Mouse (Mus musculus) embryonic facial prominence, embryonic 11.5 days (tissue): ENCODE measurements around the gene Spns1. TPM values are rescaled to one million over a fixed set of nuclear protein-coding genes. Genes with fewer than 3 reads are reported as not detected.

Source experiments
- ATAC-seq: fragments of 200-750 bp; cut with Nextera tagmentation; replicated peaks from 2 replicates; pipeline ENCODE4 v1.8.0; 2017; ENCODE audit warnings: low read depth; ENCODE audit not compliant: insufficient number of reproducible peaks, low FRiP score, low TSS enrichment
- DNase-seq: peaks from one replicate; pipeline ENCODE4 v3.0.0-alpha.2; 2015; ENCODE audit warnings: low spot score
- H3K27ac ChIP-seq: fragments of 300-500 bp; sonication (generic); replicated peaks from 2 replicates; pipeline ENCODE4 v1.5.1; 2014; ENCODE audit warnings: mild to moderate bottlenecking, low read depth, low read length, control low read depth
- H3K27me3 ChIP-seq: fragments of 300-500 bp; sonication (generic); 2 replicates; pipeline ENCODE4 v1.6.1; 2014; ENCODE audit warnings: mild to moderate bottlenecking, low read length, moderate library complexity, mixed read lengths; ENCODE audit not compliant: control insufficient read depth, insufficient read depth
- H3K36me3 ChIP-seq: fragments of 300-500 bp; sonication (generic); replicated peaks from 2 replicates; pipeline ENCODE4 v1.6.1; 2014; ENCODE audit warnings: low read depth, mild to moderate bottlenecking, low read length, moderate library complexity, mixed read lengths; ENCODE audit not compliant: control insufficient read depth, insufficient read depth
- H3K4me1 ChIP-seq: fragments of 300-500 bp; sonication (generic); 2 replicates; pipeline ENCODE4 v1.6.1; 2014; ENCODE audit warnings: low read length, mixed read lengths; ENCODE audit not compliant: control insufficient read depth, insufficient read depth
- H3K4me2 ChIP-seq: fragments of 300-500 bp; sonication (generic); 2 replicates; pipeline ENCODE4 v1.6.1; 2014; ENCODE audit warnings: low read depth, mild to moderate bottlenecking, control low read depth, low read length, moderate library complexity
- H3K4me3 ChIP-seq: fragments of 300-500 bp; sonication (generic); 2 replicates; pipeline ENCODE4 v1.5.1; 2014; ENCODE audit warnings: low read depth, low read length, control low read depth
- H3K9ac ChIP-seq: fragments of 300-500 bp; sonication (generic); replicated peaks from 2 replicates; pipeline ENCODE4 v1.6.1; 2014; ENCODE audit warnings: mild to moderate bottlenecking, control low read depth, low read length
- H3K9me3 ChIP-seq: fragments of 300-500 bp; sonication (generic); replicated peaks from 2 replicates; pipeline ENCODE4 v1.6.1; 2016; ENCODE audit warnings: mild to moderate bottlenecking, low read length, inconsistent platforms, mixed read lengths; ENCODE audit not compliant: control insufficient read depth
- WGBS: fragments of 180-500 bp; shearing (Covaris S2); extraction: QIAGEN DNeasy Blood & Tissue Kit; methylation state at CpG from one replicate; pipeline ENCODE4 v1.1.7; 2014; 5-methylcytosine and 5-hydroxymethylcytosine counted together
- polyA plus RNA-seq: library from polyadenylated mRNA; unstranded; fragments of >200 nt; fragmentation: Nextera tagmentation; extraction: Ambion mirVana; gene quantifications from 2 replicates; pipeline ENCODE4 v1.2.1, GENCODE M21; 2014

The Spns1 gene
- polyA plus RNA-seq, 1 experiment from 2014 or later = 31.5 TPM

DNA sequence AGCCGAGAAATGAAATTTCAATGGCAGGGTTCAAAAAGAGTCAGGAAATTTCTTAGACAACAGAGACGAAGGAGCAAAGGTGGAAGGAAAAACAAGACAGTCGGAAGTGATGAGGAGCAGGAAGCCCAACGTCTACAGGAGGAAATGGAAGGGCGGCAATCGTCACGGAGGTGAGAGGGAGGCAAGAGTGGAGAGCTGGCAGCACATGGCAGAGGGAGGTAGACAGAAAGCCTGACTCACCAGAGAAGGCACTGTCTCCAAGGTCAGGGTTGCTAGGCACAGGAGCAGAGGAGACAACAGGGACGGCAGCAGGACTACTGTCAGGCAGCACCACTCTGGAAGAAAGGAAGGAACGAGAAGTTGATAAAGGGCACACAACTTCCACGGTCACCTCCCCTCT lies 9.6 kb downstream of the Spns1 start:
- Histone ChIP-seq H3K4me2 (no peak overlapping the region), H3K9ac (no peak overlapping the region), H3K4me3 (no peak overlapping the region), H3K27me3 (no peaks in the 10 kb centered on the region), H3K27ac (no peak overlapping the region), H3K4me1 (no peaks in the 10 kb centered on the region), H3K9me3 (no peaks in the 10 kb centered on the region), H3K36me3 (no peaks in the 10 kb centered on the region; the same call in none of the 2 replicates)
- no peak for ATAC-seq
- no peak for DNase-seq
- WGBS = 85% methylated on average over 10 of the region's 10 CpGs

DNA sequence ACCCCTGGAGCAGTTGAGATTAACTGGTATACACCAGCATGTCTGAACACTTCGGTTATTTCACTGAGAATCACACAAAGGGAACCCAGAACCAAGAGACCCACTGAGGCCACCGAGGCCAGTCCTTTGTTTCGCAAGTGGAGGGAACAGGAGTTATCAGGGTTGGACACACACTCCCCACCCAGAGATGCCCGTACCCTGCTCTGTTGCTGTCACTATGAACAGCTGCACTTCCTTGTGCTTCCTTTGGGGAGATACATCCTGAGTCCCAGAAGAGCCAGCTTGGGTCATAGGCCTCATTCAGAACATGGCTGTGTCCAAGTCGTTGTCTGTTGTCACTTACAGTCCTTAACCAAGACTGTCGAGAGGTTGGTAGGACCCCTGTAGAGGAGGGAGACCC lies 14.2 kb downstream of the Spns1 start:
- H3K9ac ChIP-seq = no peak overlapping the region
- no peak for ATAC-seq
- 79% methylated on average over 6 of the region's 6 CpGs for WGBS

DNA sequence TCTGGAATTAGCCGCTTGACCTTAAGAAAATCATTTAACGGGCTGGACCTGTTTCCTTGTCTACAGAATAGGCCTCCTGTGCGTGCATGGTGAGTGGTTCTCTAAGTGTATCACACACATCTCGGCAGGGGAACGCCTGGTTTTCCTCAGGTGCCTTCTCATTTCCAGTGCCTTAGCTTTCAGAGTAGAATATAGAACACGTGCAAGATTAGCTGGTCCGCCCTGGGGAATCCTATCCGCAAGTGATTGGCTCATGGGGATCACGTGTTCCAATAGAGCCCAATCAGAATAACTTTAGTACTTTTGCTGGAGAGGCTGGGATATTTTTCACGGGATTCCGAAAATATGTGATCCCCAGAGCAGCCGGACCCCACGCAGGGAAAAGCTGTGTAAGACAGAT lies 18.2 kb downstream of the Spns1 start:
- 77% methylated on average over 13 of the region's 13 CpGs for WGBS
- Histone ChIP-seq H3K27me3 (no peaks in the 10 kb centered on the region), H3K4me1 (no peaks in the 10 kb centered on the region), H3K36me3 (no peaks in the 10 kb centered on the region; the same call in 1 of the 2 replicates), H3K27ac (no peak overlapping the region), H3K4me3 (no peak overlapping the region), H3K9ac (no peak overlapping the region), H3K4me2 (no peak overlapping the region), H3K9me3 (no peaks in the 10 kb centered on the region)
- DNase-seq = no peak
- no peak for ATAC-seq

More for the DNA sequence above, 14.2 kb downstream of the Spns1 start:
- no peak overlapping the region for H3K4me3 ChIP-seq
- H3K36me3 ChIP-seq = no peaks in the 10 kb centered on the region; the same call in 1 of the 2 replicates
- no peak overlapping the region for H3K27ac ChIP-seq
- no peaks in the 10 kb centered on the region for H3K27me3 ChIP-seq
- H3K4me2 ChIP-seq = no peak overlapping the region
- no peak for DNase-seq
- H3K4me1 ChIP-seq = no peaks in the 10 kb centered on the region
- no peaks in the 10 kb centered on the region for H3K9me3 ChIP-seq

DNA sequence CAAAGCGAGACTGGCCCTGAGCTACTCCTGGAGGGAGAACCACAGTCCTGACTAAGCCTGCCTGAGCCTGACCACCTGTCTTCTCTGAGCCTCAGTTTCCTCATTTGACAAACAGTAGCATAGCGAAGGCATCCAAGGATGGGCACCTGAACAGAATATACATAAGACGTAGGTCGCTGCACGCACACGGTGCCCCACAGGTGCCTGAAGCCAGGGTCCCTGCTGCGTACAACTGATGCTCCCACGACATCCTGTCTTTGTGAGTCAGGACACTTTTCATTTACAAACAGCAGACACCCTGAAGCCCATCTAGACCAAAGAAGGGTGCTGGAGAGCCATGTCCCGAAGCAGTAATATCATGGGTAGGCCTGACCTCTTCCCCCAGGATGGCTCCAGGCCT lies 18.8 kb downstream of the Spns1 start:
- ATAC-seq (no peak), DNase-seq (no peak)
- WGBS = 91% methylated on average over 9 of the region's 9 CpGs
- H3K9ac ChIP-seq = no peak overlapping the region
- no peaks in the 10 kb centered on the region for H3K27me3 ChIP-seq
- no peak overlapping the region for H3K27ac ChIP-seq
- H3K9me3 ChIP-seq = no peaks in the 10 kb centered on the region
- no peaks in the 10 kb centered on the region for H3K4me1 ChIP-seq
- H3K4me3 ChIP-seq = no peak overlapping the region
- H3K36me3 ChIP-seq = no peaks in the 10 kb centered on the region; the same call in 1 of the 2 replicates
- no peak overlapping the region for H3K4me2 ChIP-seq

DNA sequence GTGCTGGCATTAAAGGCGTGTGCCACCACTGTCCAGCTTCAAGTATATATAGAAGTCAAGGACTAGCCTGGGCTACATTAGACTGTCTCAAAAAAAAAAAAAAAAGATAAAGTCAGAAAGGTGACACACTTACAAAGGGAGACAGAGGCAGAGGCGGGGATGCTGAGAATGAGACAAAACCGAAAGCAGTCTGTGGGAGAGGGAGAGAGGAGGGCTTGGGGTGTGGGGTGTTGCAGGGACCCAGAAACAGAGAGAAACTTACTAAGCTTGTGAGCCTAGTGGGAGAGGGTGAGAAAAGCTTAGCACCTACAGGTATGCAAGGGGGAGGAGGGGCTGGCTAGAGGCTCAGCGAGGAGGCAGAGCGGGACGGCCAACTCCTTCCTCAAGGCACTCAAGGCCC lies 19.4 kb downstream of the Spns1 start:
- Histone ChIP-seq H3K9me3 (no peaks in the 10 kb centered on the region), H3K4me3 (no peak overlapping the region), H3K4me1 (no peaks in the 10 kb centered on the region), H3K4me2 (no peak overlapping the region), H3K36me3 (no peaks in the 10 kb centered on the region; the same call in 1 of the 2 replicates), H3K27ac (no peak overlapping the region), H3K9ac (no peak overlapping the region), H3K27me3 (no peaks in the 10 kb centered on the region)
- ATAC-seq = no peak
- WGBS = 90% methylated on average over 6 of the region's 6 CpGs
- DNase-seq = no peak

DNA sequence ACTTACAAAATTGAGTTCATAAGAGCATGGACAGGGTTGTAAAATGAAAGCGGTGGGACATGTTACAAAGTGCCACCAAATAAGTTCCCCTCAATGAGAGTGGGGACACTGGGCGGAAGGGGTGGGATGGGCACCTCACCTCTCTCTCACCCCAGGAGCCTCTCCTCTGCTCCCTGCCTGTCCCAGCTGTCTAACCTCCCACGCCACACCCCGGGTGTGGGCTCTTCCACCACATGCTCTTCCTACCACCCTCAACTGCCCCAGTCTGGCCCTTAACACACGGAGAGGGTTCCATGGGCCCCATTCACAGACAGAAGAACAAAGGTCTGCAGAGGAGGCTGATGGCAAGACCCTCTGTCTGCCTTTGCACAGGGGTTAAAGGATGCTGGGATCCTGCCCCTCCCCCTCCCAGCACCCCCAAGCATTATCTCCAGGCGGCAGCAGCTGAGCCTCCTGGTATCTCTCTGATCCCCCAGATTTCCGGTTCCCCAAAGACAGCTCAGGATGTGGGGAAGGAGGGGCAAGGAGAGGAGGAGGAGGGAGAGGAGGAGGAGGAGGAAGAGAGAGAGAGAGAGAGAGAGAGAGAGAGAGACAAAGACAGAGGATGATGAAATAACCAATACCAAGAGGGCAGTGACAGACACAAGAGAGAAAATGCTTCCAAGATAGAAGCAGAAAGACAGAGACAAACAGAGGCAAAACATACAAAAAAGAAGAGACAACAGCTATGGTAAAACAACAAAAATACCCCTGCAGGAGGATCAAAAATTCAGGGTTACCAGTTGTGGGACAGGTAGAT lies 20.3 kb downstream of the Spns1 start:
- Histone ChIP-seq H3K4me3 (no peak overlapping the region), H3K9me3 (no peaks in the 10 kb centered on the region), H3K4me1 (no peaks in the 10 kb centered on the region), H3K27me3 (no peaks in the 10 kb centered on the region), H3K27ac (no peak overlapping the region), H3K36me3 (no peaks in the 10 kb centered on the region), H3K9ac (no peak overlapping the region), H3K4me2 (no peak overlapping the region)
- 57% methylated on average over 7 of the region's 7 CpGs for WGBS
- ATAC-seq (no peak), DNase-seq (no peak)

DNA sequence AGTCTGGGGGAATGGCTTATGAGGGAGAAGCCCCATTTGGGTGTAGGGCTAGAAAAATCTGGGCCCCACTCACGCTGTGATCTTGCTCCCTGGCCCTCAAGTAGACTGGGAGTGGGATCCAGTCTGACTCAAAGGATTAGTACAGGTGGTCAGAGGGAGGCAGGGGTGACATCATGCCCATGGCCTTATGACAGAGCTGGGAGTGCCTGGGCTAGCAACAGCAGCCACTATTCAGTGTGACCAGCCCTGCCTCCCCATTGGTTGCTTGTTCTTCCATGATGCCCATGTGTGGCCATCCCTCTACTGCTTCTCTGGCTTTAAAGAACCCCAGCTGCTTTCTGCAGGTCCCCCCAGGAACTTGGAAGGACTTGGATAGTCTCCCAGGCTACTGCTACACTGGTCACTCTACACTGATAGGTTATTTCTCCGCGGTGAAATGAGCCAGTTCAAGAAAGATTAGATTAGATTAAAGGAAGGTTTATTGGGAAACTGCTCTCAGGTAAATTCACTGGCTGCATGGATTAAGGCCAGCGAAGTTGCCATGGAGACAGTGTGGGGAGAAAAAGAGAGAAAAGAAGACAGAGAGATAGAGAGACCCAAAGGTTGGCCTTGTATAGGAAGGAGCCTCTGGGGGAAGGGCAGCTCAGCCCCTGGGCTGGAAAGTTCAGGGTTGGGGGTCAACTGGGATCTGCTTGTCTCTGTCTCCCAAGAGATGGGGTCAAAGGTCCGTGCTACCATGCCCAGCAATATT lies 21.2 kb downstream of the Spns1 start:
- Histone ChIP-seq H3K9me3 (no peaks in the 10 kb centered on the region), H3K4me3 (no peak overlapping the region), H3K27ac (no peak overlapping the region), H3K4me1 (no peaks in the 10 kb centered on the region), H3K36me3 (no peaks in the 10 kb centered on the region), H3K27me3 (no peaks in the 10 kb centered on the region), H3K9ac (no peak overlapping the region), H3K4me2 (no peak overlapping the region)
- DNase-seq (no peak), ATAC-seq (no peak)
- 58% methylated on average over 5 of the region's 5 CpGs for WGBS
